Comparison of ENCODE assay signal across 26 mouse cellular contexts in genomic region chr8:79929202-79929601, GRCm38 (mm10).
DNase-seq lines count a peak whose midpoint lies in the region; ATAC-seq and TF ChIP-seq lines count a peak whose summit lies in the region.
"Had no signal": no experiment of that assay in that cellular context is flagged by ENCODE, and none has a peak within 500 bp of the region (broad histone marks: within the 10 kb centered on the region; RNA-seq: fewer than 3 reads in every experiment).

No protein-coding gene starts in this region.

- no peak overlapping the region for H3K9ac ChIP-seq in kidney, embryonic 14.5 days (ENCODE audit: low read depth, low read length)
- no peak overlapping the region for H3K9ac ChIP-seq in kidney, postnatal 0 days (ENCODE audit: low read depth, low read length)
- H3K9ac ChIP-seq in limb, embryonic 14.5 days (ENCODE audit: low read depth, low read length, severe bottlenecking), result no peak overlapping the region
- H3K9ac ChIP-seq: embryonic facial prominence, embryonic 12.5 days; embryonic facial prominence, embryonic 15.5 days; forebrain, postnatal 0 days; hindbrain, embryonic 12.5 days; hindbrain, embryonic 15.5 days had no signal

- peaks cover 14% of the 10 kb centered on the region for H3K4me1 ChIP-seq in kidney, embryonic 14.5 days (ENCODE audit: control insufficient read depth, insufficient read depth, low read length)
- 0 out of 2 replicates have a peak, but pooled peaks cover 5% of the 10 kb centered on the region for H3K4me1 ChIP-seq in kidney, postnatal 0 days (replicated peaks; ENCODE audit: insufficient read depth, low read length)
- H3K4me1 ChIP-seq in limb, embryonic 14.5 days (ENCODE audit: control insufficient read depth, insufficient read depth, low read length), result peaks cover 10% of the 10 kb centered on the region
- peaks cover 16% of the 10 kb centered on the region for H3K4me1 ChIP-seq in limb, embryonic 10.5 days
- H3K4me1 ChIP-seq: hindbrain, embryonic 12.5 days; hindbrain, embryonic 15.5 days had no signal

- H3K27ac ChIP-seq in kidney, embryonic 14.5 days (ENCODE audit: low read depth, low read length), result no peak overlapping the region
- H3K27ac ChIP-seq in kidney, postnatal 0 days, result no peak overlapping the region
- H3K27ac ChIP-seq in limb, embryonic 14.5 days (replicated peaks; ENCODE audit: low read depth, low read length), result 0 out of 2 replicates have a peak overlapping the region, but pooled peaks have one; percentile 9
- no peak overlapping the region for H3K27ac ChIP-seq in limb, embryonic 10.5 days
- H3K27ac ChIP-seq: embryonic facial prominence, embryonic 12.5 days; gastrocnemius, adult 2 months; hindbrain, embryonic 12.5 days; hindbrain, embryonic 15.5 days had no signal

- H3K4me3 ChIP-seq in kidney, embryonic 14.5 days (ENCODE audit: low read length), result no peak overlapping the region
- H3K4me3 ChIP-seq in kidney, postnatal 0 days (replicated peaks; ENCODE audit: low read depth, low read length), result no peak overlapping the region
- no peak overlapping the region for H3K4me3 ChIP-seq in limb, embryonic 14.5 days (replicated peaks; ENCODE audit: low read length)
- H3K4me3 ChIP-seq in limb, embryonic 10.5 days, result no peak overlapping the region
- H3K4me3 ChIP-seq: embryonic facial prominence, embryonic 12.5 days; embryonic facial prominence, embryonic 15.5 days; gastrocnemius, adult 2 months; hindbrain, embryonic 12.5 days; hindbrain, embryonic 15.5 days had no signal

- no peak for TF ChIP-seq POLR2A in limb, embryonic 14.5 days (IDR thresholded peaks at IDR 0.05; ENCODE audit: borderline replicate concordance, extremely low read depth, insufficient read depth, insufficient read length)

- no peak for TF ChIP-seq CTCF in kidney, postnatal 0 days (IDR thresholded peaks at IDR 0.05; ENCODE audit: low read depth)

- no peaks in the 10 kb centered on the region for H3K9me3 ChIP-seq in kidney, embryonic 14.5 days (ENCODE audit: control insufficient read depth, low read length)
- no peaks in the 10 kb centered on the region for H3K9me3 ChIP-seq in kidney, postnatal 0 days (replicated peaks; ENCODE audit: low read length)
- no peaks in the 10 kb centered on the region for H3K9me3 ChIP-seq in limb, embryonic 14.5 days (ENCODE audit: control insufficient read depth, low read length)
- H3K9me3 ChIP-seq in limb, embryonic 10.5 days (replicated peaks), result no peaks in the 10 kb centered on the region
- H3K9me3 ChIP-seq: embryonic facial prominence, embryonic 12.5 days; embryonic facial prominence, embryonic 15.5 days; G1E; hindbrain, embryonic 12.5 days; hindbrain, embryonic 15.5 days had no signal

- ATAC-seq in kidney, embryonic 14.5 days (ENCODE audit: low FRiP score, low TSS enrichment), result peak; percentile 52; the same call in 1 of the 2 replicates
- no peak for ATAC-seq in kidney, postnatal 0 days (replicated peaks; ENCODE audit: low FRiP score, low read depth)
- ATAC-seq in limb, embryonic 14.5 days (ENCODE audit: low FRiP score, low read depth), result no peak
- ATAC-seq: forebrain, embryonic 14.5 days; forebrain, postnatal 0 days; Patski had no signal

- no peak overlapping the region for H3K4me2 ChIP-seq in kidney, embryonic 14.5 days (replicated peaks; ENCODE audit: low read depth, low read length)
- H3K4me2 ChIP-seq in kidney, postnatal 0 days (ENCODE audit: low read length), result no peak overlapping the region
- no peak overlapping the region for H3K4me2 ChIP-seq in limb, embryonic 14.5 days (replicated peaks; ENCODE audit: low read depth, low read length, severe bottlenecking)
- H3K4me2 ChIP-seq: embryonic facial prominence, embryonic 12.5 days; embryonic facial prominence, embryonic 15.5 days; heart, embryonic 11.5 days; hindbrain, embryonic 12.5 days; hindbrain, embryonic 15.5 days had no signal

- 0% methylated on average over 4 of the region's 4 CpGs for WGBS in kidney, embryonic 14.5 days
- 5% methylated on average over 4 of the region's 4 CpGs for WGBS in kidney, postnatal 0 days
- 17% methylated on average over 4 of the region's 4 CpGs for WGBS in limb, embryonic 14.5 days
- WGBS in limb, embryonic 10.5 days, result 23% methylated on average over 4 of the region's 4 CpGs

- no peaks in the 10 kb centered on the region for H3K27me3 ChIP-seq in kidney, embryonic 14.5 days (ENCODE audit: control insufficient read depth, insufficient read depth, low read length)
- no peaks in the 10 kb centered on the region for H3K27me3 ChIP-seq in kidney, postnatal 0 days (ENCODE audit: insufficient read depth, low read length)
- no peaks in the 10 kb centered on the region for H3K27me3 ChIP-seq in limb, embryonic 14.5 days (ENCODE audit: control insufficient read depth, insufficient read depth, low read length)
- no peaks in the 10 kb centered on the region for H3K27me3 ChIP-seq in limb, embryonic 10.5 days (ENCODE audit: low read depth, poor library complexity, severe bottlenecking)
- H3K27me3 ChIP-seq: CH12.LX; embryonic facial prominence, embryonic 12.5 days; embryonic facial prominence, embryonic 15.5 days; hindbrain, embryonic 12.5 days; hindbrain, embryonic 15.5 days had no signal

- H3K36me3 ChIP-seq in kidney, embryonic 14.5 days (ENCODE audit: control insufficient read depth, insufficient read depth, low read length), result no peaks in the 10 kb centered on the region
- no peaks in the 10 kb centered on the region for H3K36me3 ChIP-seq in kidney, postnatal 0 days (ENCODE audit: insufficient read depth, low read length)
- H3K36me3 ChIP-seq in limb, embryonic 14.5 days (ENCODE audit: control insufficient read depth, insufficient read depth, low read length), result no peaks in the 10 kb centered on the region
- no peaks in the 10 kb centered on the region for H3K36me3 ChIP-seq in limb, embryonic 10.5 days
- H3K36me3 ChIP-seq: embryonic facial prominence, embryonic 12.5 days; embryonic facial prominence, embryonic 15.5 days; G1E; hindbrain, embryonic 12.5 days; hindbrain, embryonic 15.5 days had no signal

- DNase-seq in kidney, postnatal 36 days, result no peak
- DNase-seq in kidney, postnatal 0 days (ENCODE audit: low spot score), result peak; percentile 56
- no peak for DNase-seq in kidney, adult 11 months
- DNase-seq in limb, embryonic 14.5 days (ENCODE audit: low spot score), result no peak
- DNase-seq in limb, embryonic 10.5 days (ENCODE audit: low spot score), result no peak
- DNase-seq in embryo, embryonic 9.5 days (ENCODE audit: extremely low spot score), result peak; percentile 15
- DNase-seq in thymus, postnatal 10 days (ENCODE audit: low spot score in 2 of 2), result no peak
- DNase-seq: adrenal gland, postnatal 10 days; adrenal gland, postnatal 36 days; B cell, adult 2 months; cerebellum, adult 18-20 months; cerebellum, adult 9-10 months; cerebellum, postnatal 14 days; forebrain, postnatal 0 days; gastrocnemius, adult 2 months; gastrocnemius, postnatal 14 days had no signal

Comparison
In these comparisons a context has a peak if more than half of its experiments do, and no peak if none do; other contexts are left out.
1. DNase-seq: peak in kidney, postnatal 0 days (single experiment) and embryo, embryonic 9.5 days (single experiment); none in kidney, postnatal 36 days (0 of 2), kidney, adult 11 months (single experiment), limb, embryonic 14.5 days (single experiment), limb, embryonic 10.5 days (single experiment) and thymus, postnatal 10 days (0 of 2).